Mouse (Mus musculus) neural tube, embryonic 11.5 days (tissue): ENCODE measurements around the gene Slc5a6. TPM values are rescaled to one million over a fixed set of nuclear protein-coding genes. Genes with fewer than 3 reads are reported as not detected.

Experiments
- ATAC-seq: fragments of 200-750 bp; cut with Nextera tagmentation; 2 replicates; pipeline ENCODE4 v1.8.0; 2017; ENCODE audit warnings: moderate number of reproducible peaks, mild to moderate bottlenecking, moderate TSS enrichment, moderate library complexity; ENCODE audit not compliant: insufficient read depth, low FRiP score, low TSS enrichment
- DNase-seq: peaks from one replicate; pipeline ENCODE4 v3.0.0-alpha.2; 2015; ENCODE audit warnings: low spot score
- H3K27ac ChIP-seq: fragments of 300-500 bp; sonication (generic); 2 replicates; pipeline ENCODE4 v1.5.1; 2014; ENCODE audit warnings: low read depth, mild to moderate bottlenecking, low read length
- H3K27me3 ChIP-seq: fragments of 300-500 bp; sonication (generic); 2 replicates; pipeline ENCODE4 v1.6.1; 2014; ENCODE audit warnings: mild to moderate bottlenecking, low read length, mixed read lengths; ENCODE audit not compliant: control insufficient read depth, insufficient read depth
- H3K36me3 ChIP-seq: fragments of 300-500 bp; sonication (generic); 2 replicates; pipeline ENCODE4 v1.6.1; 2014; ENCODE audit warnings: mild to moderate bottlenecking, low read length, moderate library complexity, mixed read lengths; ENCODE audit not compliant: control insufficient read depth, insufficient read depth
- H3K4me1 ChIP-seq: fragments of 300-500 bp; sonication (generic); 2 replicates; pipeline ENCODE4 v1.6.1; 2014; ENCODE audit warnings: low read length, mixed read lengths; ENCODE audit not compliant: control insufficient read depth, insufficient read depth
- H3K4me2 ChIP-seq: fragments of 300-500 bp; sonication (generic); 2 replicates; pipeline ENCODE4 v1.6.1; 2014; ENCODE audit warnings: low read depth, mild to moderate bottlenecking, moderate library complexity
- H3K4me3 ChIP-seq: fragments of 300-500 bp; sonication (generic); 2 replicates; pipeline ENCODE4 v1.5.1; 2014; ENCODE audit warnings: low read depth, low read length
- H3K9ac ChIP-seq: fragments of 300-500 bp; sonication (generic); 2 replicates; pipeline ENCODE4 v1.6.1; 2014; ENCODE audit warnings: mild to moderate bottlenecking, low read length
- H3K9me3 ChIP-seq: fragments of 300-500 bp; sonication (generic); 2 replicates; pipeline ENCODE4 v1.6.1; 2016; ENCODE audit warnings: low read length; ENCODE audit not compliant: control insufficient read depth
- WGBS: fragments of 180-500 bp; shearing (Covaris S2); extraction: QIAGEN DNeasy Blood & Tissue Kit; methylation state at CpG from one replicate; pipeline ENCODE4 v1.1.7; 2014; 5-methylcytosine and 5-hydroxymethylcytosine counted together
- polyA plus RNA-seq: library from polyadenylated mRNA; unstranded; fragments of >200 nt; fragmentation: Nextera tagmentation; extraction: Ambion mirVana; gene quantifications from 2 replicates; pipeline ENCODE4 v1.2.1, GENCODE M21; 2014

The Slc5a6 gene
- polyA plus RNA-seq, 1 experiment from 2014 or later = 9.7 TPM

- DNase-seq (no peak), ATAC-seq (no peak)
- WGBS = 80% methylated on average over 7 of the region's 7 CpGs
These were observed 48.6 kb downstream of the Slc5a6 start for GRCm38 (mm10) chr5:31000122-31000521.

GRCm38 (mm10) chr5:30999324-30999723 lies 49.4 kb downstream of the Slc5a6 start:
- DNase-seq = no peak
- ATAC-seq = no peak
- Histone ChIP-seq H3K4me2 (no peak overlapping the region), H3K4me3 (no peak overlapping the region), H3K27me3 (no peaks in the 10 kb centered on the region), H3K27ac (no peak overlapping the region), H3K9ac (no peak overlapping the region), H3K36me3 (no peaks in the 10 kb centered on the region), H3K4me1 (no peaks in the 10 kb centered on the region), H3K9me3 (no peaks in the 10 kb centered on the region)
- 78% methylated on average over 5 of the region's 5 CpGs for WGBS

More at GRCm38 (mm10) chr5:31000122-31000521, 48.6 kb downstream of the Slc5a6 start:
- Histone ChIP-seq H3K4me3 (no peak overlapping the region), H3K9me3 (no peaks in the 10 kb centered on the region), H3K27me3 (no peaks in the 10 kb centered on the region), H3K36me3 (no peaks in the 10 kb centered on the region), H3K9ac (no peak overlapping the region), H3K27ac (no peak overlapping the region), H3K4me2 (no peak overlapping the region), H3K4me1 (no peaks in the 10 kb centered on the region)

GRCm38 (mm10) chr5:30998306-30998705 lies 50.4 kb downstream of the Slc5a6 start:
- no peaks in the 10 kb centered on the region for H3K36me3 ChIP-seq
- peak; percentile 28 for DNase-seq
- H3K4me1 ChIP-seq = no peaks in the 10 kb centered on the region
- no peaks in the 10 kb centered on the region for H3K9me3 ChIP-seq
- H3K27ac ChIP-seq = no peak overlapping the region
- H3K4me3 ChIP-seq = no peak overlapping the region
- no peak overlapping the region for H3K4me2 ChIP-seq
- no peaks in the 10 kb centered on the region for H3K27me3 ChIP-seq
- H3K9ac ChIP-seq = no peak overlapping the region
- WGBS = 22% methylated on average over 5 of the region's 5 CpGs
- no peak for ATAC-seq

GRCm38 (mm10) chr5:30994910-30995635 lies 53.7 kb downstream of the Slc5a6 start:
- no peaks in the 10 kb centered on the region for H3K9me3 ChIP-seq
- no peak for DNase-seq
- H3K36me3 ChIP-seq = no peaks in the 10 kb centered on the region
- no peaks in the 10 kb centered on the region for H3K4me1 ChIP-seq
- no peak overlapping the region for H3K27ac ChIP-seq
- no peak overlapping the region for H3K9ac ChIP-seq
- no peak overlapping the region for H3K4me2 ChIP-seq
- no peaks in the 10 kb centered on the region for H3K27me3 ChIP-seq
- no peak for ATAC-seq
- 75% methylated on average over 11 of the region's 11 CpGs for WGBS
- no peak overlapping the region for H3K4me3 ChIP-seq

- ATAC-seq (no peak), DNase-seq (no peak)
- Histone ChIP-seq H3K4me3 (no peak overlapping the region), H3K4me2 (no peak overlapping the region), H3K9me3 (no peaks in the 10 kb centered on the region), H3K9ac (no peak overlapping the region), H3K36me3 (no peaks in the 10 kb centered on the region), H3K27me3 (no peaks in the 10 kb centered on the region), H3K27ac (no peak overlapping the region), H3K4me1 (no peaks in the 10 kb centered on the region)
- 72% methylated on average over 3 of the region's 3 CpGs for WGBS
These were observed 54.6 kb downstream of the Slc5a6 start for GRCm38 (mm10) chr5:30994074-30994473.

- WGBS = 75% methylated on average over 5 of the region's 5 CpGs
- H3K27ac ChIP-seq = no peak overlapping the region
- DNase-seq (no peak), ATAC-seq (no peak)
- no peaks in the 10 kb centered on the region for H3K9me3 ChIP-seq
- H3K27me3 ChIP-seq = no peaks in the 10 kb centered on the region
- H3K9ac ChIP-seq = no peak overlapping the region
- no peak overlapping the region for H3K4me3 ChIP-seq
- H3K4me1 ChIP-seq = no peaks in the 10 kb centered on the region
- H3K4me2 ChIP-seq = no peak overlapping the region
- no peaks in the 10 kb centered on the region for H3K36me3 ChIP-seq
These were observed 55.6 kb downstream of the Slc5a6 start for GRCm38 (mm10) chr5:30992980-30993676.

Other genes starting within 250 kb of the Slc5a6 start
- 38.7 and 43.7 TPM in 2 replicates for gene Mapre3, start 234.3 kb downstream of the Slc5a6 start, polyA plus RNA-seq
- gene Tmem214, start 180.9 kb downstream of the Slc5a6 start, polyA plus RNA-seq = 42.1 and 47.3 TPM in 2 replicates
- 23.2 and 25.3 TPM in 2 replicates for gene Agbl5, start 160.2 kb downstream of the Slc5a6 start, polyA plus RNA-seq
- 354 and 368 TPM in 2 replicates for gene Ost4, start 141.1 kb downstream of the Slc5a6 start, polyA plus RNA-seq
- gene Emilin1, start 135.5 kb downstream of the Slc5a6 start, polyA plus RNA-seq = 59.7 and 69.8 TPM in 2 replicates
- gene Khk, start 127.5 kb downstream of the Slc5a6 start, polyA plus RNA-seq = 7.9 and 9.6 TPM in 2 replicates
- 8.6 and 9.1 TPM in 2 replicates for gene Cgref1, start 103.3 kb downstream of the Slc5a6 start, polyA plus RNA-seq
- 101 and 108 TPM in 2 replicates for gene Preb, start 88.6 kb downstream of the Slc5a6 start, polyA plus RNA-seq
- not detected in 2 replicates for gene Tcf23, start 80.3 kb downstream of the Slc5a6 start, polyA plus RNA-seq
- 95.1 and 98.5 TPM in 2 replicates for gene Atraid, start 612 bp downstream of the Slc5a6 start, polyA plus RNA-seq
- gene Cad, start 5.9 kb upstream of the Slc5a6 start, polyA plus RNA-seq = 27.9 and 28.2 TPM in 2 replicates
- not detected in 2 replicates for gene Dnajc5g, start 57.4 kb upstream of the Slc5a6 start, polyA plus RNA-seq
- 8.1 and 9.2 TPM in 2 replicates for gene Slc30a3, start 59.3 kb upstream of the Slc5a6 start, polyA plus RNA-seq
- 0.45 and 0.81 TPM in 2 replicates for gene Trim54, start 67.8 kb upstream of the Slc5a6 start, polyA plus RNA-seq
- gene Ucn, start 89.9 kb upstream of the Slc5a6 start, polyA plus RNA-seq = not detected in 2 replicates
- 44.8 and 52.2 TPM in 2 replicates for gene Mpv17, start 105.3 kb upstream of the Slc5a6 start, polyA plus RNA-seq
- gene Gm29609, start 131.0 kb upstream of the Slc5a6 start, polyA plus RNA-seq = 1.3 and 1.7 TPM in 2 replicates
- 75.1 and 89.0 TPM in 2 replicates for gene Gtf3c2, start 131.2 kb upstream of the Slc5a6 start, polyA plus RNA-seq
- 134 and 137 TPM in 2 replicates for gene Snx17, start 144.3 kb upstream of the Slc5a6 start, polyA plus RNA-seq
- gene Eif2b4, start 144.5 kb upstream of the Slc5a6 start, polyA plus RNA-seq = 69.6 and 77.7 TPM in 2 replicates
- gene Zfp513, start 153.4 kb upstream of the Slc5a6 start, polyA plus RNA-seq = 6.4 and 7.0 TPM in 2 replicates
- 162 and 166 TPM in 2 replicates for gene Ppm1g, start 171.8 kb upstream of the Slc5a6 start, polyA plus RNA-seq
- 154 and 163 TPM in 2 replicates for gene Nrbp1, start 191.9 kb upstream of the Slc5a6 start, polyA plus RNA-seq
- gene Gm9970, start 192.3 kb upstream of the Slc5a6 start, polyA plus RNA-seq = 0.97 and 1.2 TPM in 2 replicates
- 2.4 and 3.0 TPM in 2 replicates for gene Krtcap3, start 202.8 kb upstream of the Slc5a6 start, polyA plus RNA-seq
- 33.0 and 36.7 TPM in 2 replicates for gene Ift172, start 242.2 kb upstream of the Slc5a6 start, polyA plus RNA-seq
- 69.3 and 71.1 TPM in 2 replicates for gene Fndc4, start 247.2 kb upstream of the Slc5a6 start, polyA plus RNA-seq
- not detected in 2 replicates for gene Gckr, start 248.5 kb upstream of the Slc5a6 start, polyA plus RNA-seq